Mouse (Mus musculus): ENCODE data around the gene Pacrg.

DNA sequence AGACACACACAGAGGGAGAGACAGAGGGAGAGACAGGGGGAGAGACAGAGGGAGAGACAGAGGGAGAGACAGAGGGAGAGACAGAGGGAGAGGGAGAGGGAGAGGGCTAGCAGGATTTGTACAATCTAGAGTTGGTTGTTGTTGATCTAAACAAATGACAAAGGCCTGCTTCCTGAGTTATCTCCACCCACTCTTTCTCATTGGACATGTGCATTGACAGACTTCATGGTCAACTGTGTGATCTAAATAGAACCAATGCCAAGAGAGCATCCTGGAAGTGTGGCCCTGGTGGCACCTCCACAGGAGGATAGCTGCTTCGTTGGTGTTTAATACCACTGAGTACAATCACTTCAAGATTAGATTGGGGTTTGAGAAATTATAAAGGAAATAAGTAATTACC, 359.0 kb downstream of the Pacrg start:
- TF ChIP-seq CTCF (IDR thresholded peaks at IDR 0.05; ENCODE audit: low read depth, low read length) = no peak
- TF ChIP-seq GATA1 (IDR thresholded peaks at IDR 0.05; ENCODE audit: borderline replicate concordance, low read length) = no peak
- TF ChIP-seq TAL1 (conservative IDR thresholded peaks at IDR 0.05; ENCODE audit: low read depth, low read length) = no peak

Data from G1E (cell line).